Mouse (Mus musculus): ENCODE results near the gene Slc25a47. TPM values are rescaled to one million over a fixed set of nuclear protein-coding genes. Genes with fewer than 3 reads are reported as not detected.

Slc25a47 gene
- total RNA-seq, 4 experiments from 2014 or later, result 9.4 to 11.4 (median 10.4) TPM

GRCm38 (mm10) chr12:108857589-108858184 lies 21.8 kb downstream of the Slc25a47 start:
- no peak for DNase-seq (ENCODE audit: low spot score in 2 of 2)

- no peak for DNase-seq (ENCODE audit: low spot score in 2 of 2)
Measured at GRCm38 (mm10) chr12:108858486-108858885, 22.6 kb downstream of the Slc25a47 start.

- DNase-seq (ENCODE audit: low spot score in 2 of 2), result no peak
Measured at GRCm38 (mm10) chr12:108865007-108865494, 29.2 kb downstream of the Slc25a47 start.

GRCm38 (mm10) chr12:108869575-108869974 lies 33.7 kb downstream of the Slc25a47 start:
- no peak for DNase-seq (ENCODE audit: low spot score in 2 of 2)

- no peak for DNase-seq (ENCODE audit: low spot score in 2 of 2)
Measured at GRCm38 (mm10) chr12:108873122-108873521, 37.3 kb downstream of the Slc25a47 start.

GRCm38 (mm10) chr12:108879138-108879537 lies 43.3 kb downstream of the Slc25a47 start:
- DNase-seq (ENCODE audit: low spot score in 2 of 2), result no peak

- DNase-seq (ENCODE audit: low spot score in 2 of 2), result no peak
Measured at GRCm38 (mm10) chr12:108880606-108881005, 44.8 kb downstream of the Slc25a47 start.

GRCm38 (mm10) chr12:108881192-108881591 lies 45.3 kb downstream of the Slc25a47 start:
- no peak for DNase-seq (ENCODE audit: low spot score in 2 of 2)

GRCm38 (mm10) chr12:108882776-108883175 lies 46.9 kb downstream of the Slc25a47 start:
- DNase-seq (ENCODE audit: low spot score in 2 of 2), result no peak

GRCm38 (mm10) chr12:108885906-108886305 lies 50.1 kb downstream of the Slc25a47 start:
- no peak for DNase-seq (ENCODE audit: low spot score in 2 of 2)

- no peak for DNase-seq (ENCODE audit: low spot score in 2 of 2)
Measured at GRCm38 (mm10) chr12:108887077-108887476, 51.2 kb downstream of the Slc25a47 start.

GRCm38 (mm10) chr12:108888632-108889031 lies 52.8 kb downstream of the Slc25a47 start:
- no peak for DNase-seq (ENCODE audit: low spot score in 2 of 2)

- no peak for DNase-seq (ENCODE audit: low spot score in 2 of 2)
Measured at GRCm38 (mm10) chr12:108892989-108893714, 57.3 kb downstream of the Slc25a47 start, which contains the start of gene Wdr25. Wdr25 (plus strand) TSS chr12:108893631.

GRCm38 (mm10) chr12:108893715-108894431 lies 58.0 kb downstream of the Slc25a47 start, which contains the start of gene Wars:
Wars (minus strand) TSS chr12:108894174.
- DNase-seq (ENCODE audit: low spot score in 2 of 2), result peak; percentile 88 to 96

GRCm38 (mm10) chr12:108894432-108894816 lies 58.6 kb downstream of the Slc25a47 start:
- DNase-seq (ENCODE audit: low spot score in 2 of 2), result no peak

- DNase-seq (ENCODE audit: low spot score in 2 of 2), result no peak
Measured at GRCm38 (mm10) chr12:108896006-108896405, 60.2 kb downstream of the Slc25a47 start.

- no peak for DNase-seq (ENCODE audit: low spot score in 2 of 2)
Measured at GRCm38 (mm10) chr12:108901346-108901745, 65.5 kb downstream of the Slc25a47 start.

- peak; percentile 51 to 81 for DNase-seq (ENCODE audit: low spot score in 2 of 2)
Measured at GRCm38 (mm10) chr12:108902940-108903339, 67.1 kb downstream of the Slc25a47 start.

- DNase-seq (ENCODE audit: low spot score in 2 of 2), result peak; percentile 37 to 62
Measured at GRCm38 (mm10) chr12:108903600-108904275, 67.9 kb downstream of the Slc25a47 start.

- no peak for DNase-seq (ENCODE audit: low spot score in 2 of 2)
Measured at GRCm38 (mm10) chr12:108904276-108904653, 68.4 kb downstream of the Slc25a47 start.

GRCm38 (mm10) chr12:108905620-108906302 lies 69.9 kb downstream of the Slc25a47 start:
- no peak for DNase-seq (ENCODE audit: low spot score in 2 of 2)
